Mouse (Mus musculus): Measurements from ENCODE around the gene Ntrk1. TPM values are rescaled to one million over a fixed set of nuclear protein-coding genes. Genes with fewer than 3 reads are reported as not detected.
"Not testable (repeated sequence)": the region's sequence is repeated elsewhere in the genome, so short reads cannot be mapped to it uniquely, and the experiment has no call there.

Ntrk1 gene
- 10 to 100 TPM in 2 of 4 experiments, 1 to 10 TPM in 2; 6.3 to 30.5 (median 13.1) TPM for total RNA-seq (2022)

GRCm38 (mm10) chr3:87794922-87795325 is at the start of gene Ntrk1:
Gene Ntrk1 (minus strand): TSS chr3:87795162.
- no peak for DNase-seq

GRCm38 (mm10) chr3:87840858-87841257 is 45.9 kb upstream of the Ntrk1 start:
- DNase-seq = no peak

GRCm38 (mm10) chr3:87838622-87839021 is 43.7 kb upstream of the Ntrk1 start:
- peak; percentile 39 for DNase-seq

- DNase-seq = no peak
Observed at GRCm38 (mm10) chr3:87833482-87833881, 38.5 kb upstream of the Ntrk1 start.

- no peak for DNase-seq
Observed at GRCm38 (mm10) chr3:87832109-87832859, 37.3 kb upstream of the Ntrk1 start.

- DNase-seq = no peak
Observed at GRCm38 (mm10) chr3:87829025-87829424, 34.1 kb upstream of the Ntrk1 start.

- DNase-seq = no peak
Observed at GRCm38 (mm10) chr3:87828435-87828834, 33.5 kb upstream of the Ntrk1 start.

- not testable (repeated sequence) for DNase-seq
Observed at GRCm38 (mm10) chr3:87824206-87824605, 29.2 kb upstream of the Ntrk1 start, which contains the start of gene Pear1. Gene Pear1 (minus strand): TSS chr3:87824306.

GRCm38 (mm10) chr3:87818226-87818625 is 23.3 kb upstream of the Ntrk1 start:
- DNase-seq = no peak

GRCm38 (mm10) chr3:87816646-87817093 is 21.7 kb upstream of the Ntrk1 start:
- DNase-seq = peak; percentile 35

GRCm38 (mm10) chr3:87816166-87816565 is 21.2 kb upstream of the Ntrk1 start:
- DNase-seq = no peak

- no peak for DNase-seq
Observed at GRCm38 (mm10) chr3:87812873-87813272, 17.9 kb upstream of the Ntrk1 start.

GRCm38 (mm10) chr3:87812413-87812812 is 17.5 kb upstream of the Ntrk1 start:
- no peak for DNase-seq

GRCm38 (mm10) chr3:87811297-87811696 is 16.3 kb upstream of the Ntrk1 start:
- DNase-seq = no peak

GRCm38 (mm10) chr3:87809322-87809962 is 14.5 kb upstream of the Ntrk1 start:
- DNase-seq = no peak

- no peak for DNase-seq
Observed at GRCm38 (mm10) chr3:87804038-87804677, 9.2 kb upstream of the Ntrk1 start.

- DNase-seq = no peak
Observed at GRCm38 (mm10) chr3:87801681-87802080, 6.7 kb upstream of the Ntrk1 start.

GRCm38 (mm10) chr3:87796736-87797334 is 1.9 kb upstream of the Ntrk1 start, which contains the start of gene Insrr:
Gene Insrr (plus strand): TSS chr3:87796951.
- DNase-seq = no peak

- DNase-seq = peak; percentile 28
Observed at GRCm38 (mm10) chr3:87795336-87796277, 645 bp upstream of the Ntrk1 start.

- DNase-seq = no peak
Observed at GRCm38 (mm10) chr3:87789768-87790167, 5.2 kb downstream of the Ntrk1 start.

- no peak for DNase-seq
Observed at GRCm38 (mm10) chr3:87789248-87789647, 5.7 kb downstream of the Ntrk1 start.
